Mouse (Mus musculus) midbrain, postnatal 0 days (tissue): Measurements from ENCODE around the gene Elk4. TPM values are rescaled to one million over a fixed set of nuclear protein-coding genes. Genes with fewer than 3 reads are reported as not detected.

Source experiments
- ATAC-seq: fragments of 200-750 bp; cut with Nextera tagmentation; 2 replicates; pipeline ENCODE4 v1.8.0; 2017; ENCODE audit warnings: moderate number of reproducible peaks, mild to moderate bottlenecking, moderate TSS enrichment, moderate library complexity; ENCODE audit not compliant: low FRiP score
- DNase-seq: peaks from one replicate; pipeline ENCODE4 v3.0.0-alpha.2; 2015; ENCODE audit warnings: low spot score
- H3K27ac ChIP-seq: fragments of 300-500 bp; sonication (generic); 2 replicates; pipeline ENCODE4 v1.5.1; 2014; ENCODE audit warnings: low read depth, mild to moderate bottlenecking, low read length, mixed read lengths
- H3K27me3 ChIP-seq: fragments of 300-500 bp; sonication (generic); 2 replicates; pipeline ENCODE4 v1.6.1; 2014; ENCODE audit warnings: low read length, control low read depth, mixed read lengths; ENCODE audit not compliant: insufficient read depth
- H3K36me3 ChIP-seq: fragments of 300-500 bp; sonication (generic); 2 replicates; pipeline ENCODE4 v1.6.1; 2014; ENCODE audit warnings: low read length, control low read depth, mixed read lengths; ENCODE audit not compliant: insufficient read depth
- H3K4me1 ChIP-seq: fragments of 300-500 bp; sonication (generic); 2 replicates; pipeline ENCODE4 v1.6.1; 2014; ENCODE audit warnings: mild to moderate bottlenecking, control low read depth, antibody characterized with exemption, low read length, mixed read lengths; ENCODE audit not compliant: insufficient read depth
- H3K4me2 ChIP-seq: fragments of 300-500 bp; sonication (generic); 2 replicates; pipeline ENCODE4 v1.6.1; 2014; ENCODE audit warnings: low read depth, mild to moderate bottlenecking, low read length, mixed read lengths; ENCODE audit not compliant: poor library complexity, severe bottlenecking
- H3K4me3 ChIP-seq: fragments of 300-500 bp; sonication (generic); 2 replicates; pipeline ENCODE4 v1.5.1; 2014; ENCODE audit warnings: low read depth, mild to moderate bottlenecking, low read length, moderate library complexity
- H3K9ac ChIP-seq: fragments of 300-500 bp; sonication (generic); replicated peaks from 2 replicates; pipeline ENCODE4 v1.6.1; 2014; ENCODE audit warnings: mild to moderate bottlenecking, low read length, moderate library complexity, mixed read lengths; ENCODE audit not compliant: poor library complexity, severe bottlenecking
- H3K9me3 ChIP-seq: fragments of 300-500 bp; sonication (generic); 2 replicates; pipeline ENCODE4 v1.6.1; 2016; ENCODE audit warnings: low read length, control low read depth
- CTCF ChIP-seq: IDR thresholded peaks from 2 replicates; pipeline ENCODE4 v1.5.1; 2016; ENCODE audit warnings: antibody characterized with exemption, mild to moderate bottlenecking
- WGBS: fragments of 180-500 bp; shearing (Covaris S2); extraction: QIAGEN DNeasy Blood & Tissue Kit; methylation state at CpG from one replicate; pipeline ENCODE4 v1.1.7; 2014; 5-methylcytosine and 5-hydroxymethylcytosine counted together
- polyA plus RNA-seq: library from polyadenylated mRNA; unstranded; fragments of >200 nt; fragmentation: Nextera tagmentation; extraction: Ambion mirVana; gene quantifications from 2 replicates; pipeline ENCODE4 v1.2.1, GENCODE M21; 2015
- total RNA-seq: library from RNA; depleted of rRNA; stranded (reverse); fragments of >200 nt; gene quantifications from 2 replicates; pipeline ENCODE4 v1.2.3, GENCODE M21; 2014

Gene Elk4
- total and polyA plus RNA-seq, 2 experiments from 2014 or later, result 8.1 to 17.6 TPM

DNA sequence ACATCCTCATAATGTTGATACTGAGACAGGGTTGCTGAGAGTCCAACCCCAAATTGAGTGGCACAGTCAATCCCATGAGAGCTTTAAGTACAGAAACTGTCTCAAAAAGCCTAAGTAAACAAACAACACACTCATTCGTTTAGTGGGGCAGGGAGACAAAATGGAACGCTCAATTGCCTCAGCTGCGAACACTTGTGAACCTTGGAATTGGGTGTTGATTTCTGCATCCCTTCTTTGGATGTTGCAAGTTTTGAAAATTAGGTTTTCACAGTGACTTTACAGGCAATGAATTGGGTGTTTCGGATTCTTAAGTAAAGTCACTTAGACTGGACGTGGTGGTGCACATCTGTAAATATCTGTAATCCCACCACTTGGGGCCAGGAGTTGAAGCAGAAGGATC is 686 bp upstream of the Elk4 start:
- DNase-seq (no peak), ATAC-seq (no peak)
- peak overlapping the region; percentile 69 for H3K4me3 ChIP-seq
- peak overlapping the region; percentile 71 for H3K4me2 ChIP-seq
- no peaks in the 10 kb centered on the region for H3K36me3 ChIP-seq
- 32% methylated on average over 5 of the region's 5 CpGs for WGBS
- H3K9ac ChIP-seq, result 0 out of 2 replicates have a peak overlapping the region, but pooled peaks have one; percentile 13
- no peaks in the 10 kb centered on the region for H3K27me3 ChIP-seq
- H3K27ac ChIP-seq, result peak overlapping the region; percentile 97
- H3K9me3 ChIP-seq, result no peaks in the 10 kb centered on the region
- no peak; the same call in 1 of the 2 replicates for TF ChIP-seq CTCF
- peaks cover 7% of the 10 kb centered on the region for H3K4me1 ChIP-seq

DNA sequence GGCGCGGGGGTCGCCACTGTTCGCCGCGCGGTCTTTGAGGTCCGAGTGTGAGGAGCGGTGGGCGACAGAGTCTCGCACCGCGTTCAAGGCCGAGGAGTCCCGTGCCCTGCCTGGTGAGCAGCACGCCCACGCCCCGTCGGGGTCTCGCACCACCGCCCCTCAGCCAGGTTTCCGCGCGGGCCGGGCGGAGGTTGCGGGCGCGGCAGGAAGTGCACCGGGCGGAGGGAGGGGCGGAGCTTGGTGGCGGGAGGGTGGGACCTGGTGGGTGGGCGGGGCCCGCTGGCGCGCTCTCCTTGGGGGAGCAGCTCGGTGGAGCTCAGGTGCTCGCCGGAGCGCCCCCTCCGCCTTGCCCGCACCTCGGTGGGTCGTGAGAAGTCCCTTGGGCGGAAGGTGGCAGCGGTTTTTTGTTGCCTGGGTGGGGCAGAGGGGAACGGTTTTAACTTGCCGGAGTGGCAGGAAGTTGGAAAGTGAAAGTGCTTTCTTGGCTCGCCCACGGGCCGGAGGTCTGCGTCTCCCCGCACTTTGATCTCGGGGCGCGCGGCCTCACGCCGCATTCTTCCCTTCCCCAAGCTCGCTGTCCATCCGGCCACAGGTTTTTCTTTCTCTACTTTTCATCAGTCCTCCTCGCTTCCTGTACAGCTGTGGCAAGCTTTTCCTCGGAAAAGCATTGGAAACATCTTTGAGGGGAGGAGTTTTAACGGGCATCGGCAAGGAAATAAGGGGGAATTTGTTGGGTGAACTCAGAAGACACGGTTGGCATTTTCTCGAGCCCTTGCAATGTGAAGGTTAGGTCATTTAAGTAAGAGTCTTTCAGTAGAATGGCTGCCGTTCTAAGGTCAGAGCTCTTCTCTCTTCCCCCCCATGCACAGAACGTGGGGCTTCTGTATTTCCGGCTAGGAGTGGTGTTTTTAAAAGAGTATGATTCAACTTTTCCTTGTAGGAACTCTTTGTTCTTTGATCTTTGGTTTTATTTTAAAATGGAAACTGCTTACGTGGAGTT is 721 bp downstream of the Elk4 start:
- peaks cover 7% of the 10 kb centered on the region for H3K4me1 ChIP-seq
- no peak for TF ChIP-seq CTCF
- peak overlapping the region; percentile 69 for H3K4me3 ChIP-seq
- no peaks in the 10 kb centered on the region for H3K36me3 ChIP-seq
- peak; percentile 91 for ATAC-seq
- peak overlapping the region; percentile 71 for H3K4me2 ChIP-seq
- H3K27me3 ChIP-seq, result no peaks in the 10 kb centered on the region
- peak overlapping the region; percentile 97 for H3K27ac ChIP-seq
- peak; percentile 75 for DNase-seq
- under 1% methylated on average over 43 of the region's 72 CpGs for WGBS
- no peaks in the 10 kb centered on the region for H3K9me3 ChIP-seq
- H3K9ac ChIP-seq, result peak overlapping the region; percentile 83

DNA sequence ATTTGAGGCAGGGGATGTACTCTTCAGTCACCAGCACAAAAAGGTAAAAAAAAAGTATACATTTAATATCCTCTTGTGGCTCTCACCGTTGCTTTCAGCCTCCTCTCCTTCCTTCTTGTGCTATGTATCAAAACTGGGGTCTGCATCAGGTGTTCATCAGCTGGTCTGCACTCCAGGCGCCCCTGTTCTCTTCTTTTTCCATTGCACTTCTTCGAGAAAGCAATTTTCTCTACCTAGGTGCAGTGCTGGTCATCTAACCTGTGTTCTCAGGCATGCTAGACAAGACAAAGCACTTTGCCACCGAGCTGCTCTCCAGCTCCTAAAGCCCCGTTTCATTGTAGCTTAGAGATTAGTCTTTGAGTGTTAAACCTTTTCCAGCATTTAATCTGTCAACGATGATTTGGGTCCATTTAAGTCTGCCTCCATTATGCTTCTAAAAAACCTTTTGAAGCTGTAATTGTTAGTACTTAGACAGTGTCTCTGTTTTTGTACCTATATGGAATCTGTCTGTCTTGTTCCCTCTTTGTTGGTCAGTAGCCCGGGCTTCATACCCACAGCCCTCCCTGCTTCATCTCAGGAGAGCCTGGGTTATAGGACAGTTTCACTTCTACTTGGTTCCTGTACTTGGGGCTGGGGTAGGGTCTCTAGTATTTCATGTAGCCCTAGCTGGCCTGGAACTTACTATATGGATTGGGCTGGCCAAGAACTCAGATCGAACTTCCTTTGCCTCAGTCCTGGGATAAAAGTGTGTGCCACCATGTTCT is 1.7 kb downstream of the Elk4 start:
- H3K4me1 ChIP-seq, result peaks cover 7% of the 10 kb centered on the region
- H3K4me3 ChIP-seq, result peak overlapping the region; percentile 69
- H3K9me3 ChIP-seq, result no peaks in the 10 kb centered on the region
- no peak for TF ChIP-seq CTCF
- H3K4me2 ChIP-seq, result peak overlapping the region; percentile 71
- DNase-seq (no peak), ATAC-seq (no peak)
- H3K27ac ChIP-seq, result no peak overlapping the region
- H3K9ac ChIP-seq, result 0 out of 2 replicates have a peak overlapping the region, but pooled peaks have one; percentile 83
- H3K27me3 ChIP-seq, result no peaks in the 10 kb centered on the region
- WGBS, result 28% methylated on average over 8 of the region's 8 CpGs
- no peaks in the 10 kb centered on the region for H3K36me3 ChIP-seq

DNA sequence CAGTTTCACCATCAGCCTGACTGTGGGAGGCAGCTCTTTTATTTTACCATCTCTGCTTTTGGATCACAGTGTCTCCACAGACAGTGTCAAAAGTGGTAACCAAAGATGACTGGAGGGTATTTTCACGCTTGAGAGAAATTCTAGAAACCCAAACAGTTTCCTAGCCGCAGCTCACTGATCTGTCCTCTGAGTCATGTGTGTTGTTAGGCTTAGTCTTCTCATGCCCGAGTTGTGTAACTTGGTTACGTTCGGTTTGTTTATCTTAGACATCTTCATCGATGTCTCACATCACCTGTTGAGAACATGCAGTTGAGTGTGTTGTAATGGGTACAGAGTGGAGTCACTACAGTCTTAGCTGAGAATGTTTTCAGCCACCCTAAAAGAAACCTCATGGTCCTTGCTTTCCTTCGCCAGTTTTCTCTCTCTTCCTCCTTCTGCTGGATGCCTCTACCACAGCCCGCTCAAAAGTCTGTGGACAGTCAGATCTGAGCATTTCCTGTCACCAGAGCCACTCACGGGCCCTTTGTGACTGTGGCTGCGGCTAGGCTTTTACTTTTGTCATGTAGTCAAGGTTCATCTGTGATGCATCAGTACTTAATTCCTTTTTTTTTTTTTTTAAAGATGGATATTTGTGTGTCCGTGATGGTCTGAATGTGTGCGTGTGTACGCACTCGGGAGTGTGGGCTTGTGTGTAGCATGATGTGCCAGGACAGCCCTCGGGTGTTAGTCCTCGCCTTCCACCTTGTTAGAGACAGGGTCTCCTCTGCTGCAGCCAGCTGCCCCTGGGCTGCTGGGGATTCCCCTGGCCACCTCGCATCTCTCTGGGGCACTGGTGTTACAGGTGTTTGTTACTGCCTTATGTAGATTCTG is 3.5 kb downstream of the Elk4 start:
- WGBS, result 88% methylated on average over 17 of the region's 17 CpGs
- DNase-seq, result no peak
- no peak for TF ChIP-seq CTCF

DNA sequence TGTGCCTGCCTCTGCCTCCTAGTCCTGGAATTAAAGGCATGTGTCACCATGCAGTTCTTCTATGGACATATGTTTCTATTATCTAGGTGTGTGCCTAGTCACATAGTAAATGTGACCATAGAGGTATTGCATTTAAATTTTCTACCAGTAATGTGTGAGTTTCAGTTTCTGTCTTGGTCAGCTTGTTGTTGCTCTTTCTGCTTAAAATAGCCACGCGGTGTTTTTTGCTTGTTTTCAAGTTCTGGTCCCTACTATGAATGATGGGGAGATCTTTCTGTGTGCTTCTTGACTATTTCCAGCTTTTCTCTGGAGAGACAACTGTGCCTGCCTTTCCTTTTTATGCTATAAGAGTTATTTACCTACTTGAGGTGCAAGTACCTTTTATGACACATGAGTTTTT is 4.4 kb downstream of the Elk4 start:
- WGBS, result 75% methylated on average over 2 of the region's 2 CpGs
- H3K27me3 ChIP-seq, result no peaks in the 10 kb centered on the region
- peaks cover 5% of the 10 kb centered on the region for H3K4me1 ChIP-seq

More for the DNA sequence above, 3.5 kb downstream of the Elk4 start:
- ATAC-seq, result no peak
- H3K27ac ChIP-seq, result no peak overlapping the region
- no peak overlapping the region for H3K4me2 ChIP-seq
- no peak overlapping the region for H3K4me3 ChIP-seq
- H3K4me1 ChIP-seq, result peaks cover 7% of the 10 kb centered on the region
- H3K9ac ChIP-seq, result no peak overlapping the region
- H3K36me3 ChIP-seq, result 0 out of 2 replicates have a peak, but pooled peaks cover 4% of the 10 kb centered on the region
- no peaks in the 10 kb centered on the region for H3K27me3 ChIP-seq
- H3K9me3 ChIP-seq, result no peaks in the 10 kb centered on the region

More for the DNA sequence above, 4.4 kb downstream of the Elk4 start:
- Histone ChIP-seq H3K9me3 (no peaks in the 10 kb centered on the region), H3K4me2 (no peak overlapping the region), H3K9ac (no peak overlapping the region), H3K4me3 (no peak overlapping the region), H3K36me3 (peaks cover 4% of the 10 kb centered on the region; the same call in 1 of the 2 replicates), H3K27ac (no peak overlapping the region)
- TF ChIP-seq CTCF, result no peak
- DNase-seq (no peak), ATAC-seq (no peak)
